In the genomic region with DNA sequence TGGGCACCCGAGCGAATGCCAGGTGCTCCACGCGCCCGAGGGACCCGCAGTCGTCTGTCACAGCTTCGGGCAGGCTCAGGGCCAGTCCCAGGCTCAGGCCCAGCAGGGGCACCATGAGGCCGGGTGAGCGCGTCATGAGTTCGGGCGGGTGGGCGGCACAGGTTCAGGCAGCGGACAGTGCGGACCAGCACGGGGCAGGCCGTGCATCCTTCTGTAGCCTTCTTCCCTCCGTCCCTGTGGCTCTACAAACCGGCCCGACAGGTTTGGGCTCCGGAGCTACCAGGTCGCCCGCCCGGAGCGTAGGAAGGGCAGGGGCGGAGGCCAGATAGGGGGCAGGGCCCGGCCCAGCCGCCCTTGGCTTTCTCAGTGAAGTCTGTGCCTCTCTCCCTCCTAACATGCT, we compare ENCODE assay signal across 10 mouse cellular contexts. TPM values are rescaled to one million over a fixed set of nuclear protein-coding genes. Genes with fewer than 3 reads are reported as not detected.
DNase-seq lines count a peak whose midpoint lies in the region; ATAC-seq and TF ChIP-seq lines count a peak whose summit lies in the region.
"Had no signal": no experiment of that assay in that cellular context is flagged by ENCODE, and none has a peak within 500 bp of the region (broad histone marks: within the 10 kb centered on the region; RNA-seq: fewer than 3 reads in every experiment).

A gene (minus strand): TSS at position 283 of the 400 bp plus-strand sequence.

- no peaks in the 10 kb centered on the region for H3K36me3 ChIP-seq in heart, embryonic 11.5 days (ENCODE audit: control insufficient read depth, insufficient read depth, low read length)
- no peaks in the 10 kb centered on the region for H3K36me3 ChIP-seq in forebrain, embryonic 11.5 days (ENCODE audit: control insufficient read depth, insufficient read depth, low read length)
- H3K36me3 ChIP-seq in kidney, postnatal 0 days (ENCODE audit: insufficient read depth, low read length), result no peaks in the 10 kb centered on the region
- H3K36me3 ChIP-seq in midbrain, embryonic 14.5 days (ENCODE audit: control insufficient read depth, insufficient read depth, low read length), result no peaks in the 10 kb centered on the region

- DNase-seq in heart, adult 18-20 months, result no peak
- DNase-seq in forebrain, embryonic 11.5 days (ENCODE audit: low spot score), result no peak
- DNase-seq in kidney, postnatal 0 days (ENCODE audit: low spot score), result peak; percentile 31
- DNase-seq in midbrain, embryonic 14.5 days, result no peak
- no peak for DNase-seq in adrenal gland, adult (ENCODE audit: inconsistent age in 2 of 2, low spot score in 1 of 2)
- DNase-seq in retina, embryonic 14.5 days (ENCODE audit: low spot score), result no peak
- no peak for DNase-seq in adrenal gland, postnatal 25 days

- peaks cover 73% of the 10 kb centered on the region for H3K27me3 ChIP-seq in heart, embryonic 11.5 days (ENCODE audit: control insufficient read depth, insufficient read depth, low read length)
- peaks cover 34% of the 10 kb centered on the region for H3K27me3 ChIP-seq in forebrain, embryonic 11.5 days (ENCODE audit: control insufficient read depth, insufficient read depth, low read length)
- H3K27me3 ChIP-seq in kidney, postnatal 0 days (ENCODE audit: insufficient read depth, low read length), result peaks cover 18% of the 10 kb centered on the region
- H3K27me3 ChIP-seq in midbrain, embryonic 14.5 days (ENCODE audit: control insufficient read depth, insufficient read depth, low read length), result peaks cover 31% of the 10 kb centered on the region

- H3K4me3 ChIP-seq in heart, embryonic 11.5 days (ENCODE audit: low read depth, low read length), result 0 out of 2 replicates have a peak within 1 kb of the TSS, but pooled peaks have one; percentile 15
- H3K4me3 ChIP-seq in forebrain, embryonic 11.5 days (ENCODE audit: low read depth, low read length), result 0 out of 2 replicates have a peak within 1 kb of the TSS, but pooled peaks have one; percentile 1
- H3K4me3 ChIP-seq in kidney, postnatal 0 days (replicated peaks; ENCODE audit: low read depth, low read length), result peak within 1 kb of the TSS; percentile 5; the same call in 1 of the 2 replicates
- H3K4me3 ChIP-seq in midbrain, embryonic 14.5 days (replicated peaks; ENCODE audit: low read depth, low read length), result no peak within 1 kb of the TSS

- H3K4me2 ChIP-seq in heart, embryonic 11.5 days, result peak within 1 kb of the TSS; percentile 43
- peak within 1 kb of the TSS; percentile 31; the same call in 1 of the 2 replicates for H3K4me2 ChIP-seq in forebrain, embryonic 11.5 days (ENCODE audit: low read depth, low read length, severe bottlenecking)
- peak within 1 kb of the TSS; percentile 40 for H3K4me2 ChIP-seq in kidney, postnatal 0 days (ENCODE audit: low read length)
- H3K4me2 ChIP-seq in midbrain, embryonic 14.5 days (ENCODE audit: low read length), result 0 out of 2 replicates have a peak within 1 kb of the TSS, but pooled peaks have one; percentile 19

- H3K9ac ChIP-seq in heart, embryonic 11.5 days (ENCODE audit: low read depth, low read length), result no peak within 1 kb of the TSS
- H3K9ac ChIP-seq in forebrain, embryonic 11.5 days (ENCODE audit: low read length), result no peak within 1 kb of the TSS
- H3K9ac ChIP-seq in kidney, postnatal 0 days (ENCODE audit: low read depth, low read length), result no peak within 1 kb of the TSS
- H3K9ac ChIP-seq in midbrain, embryonic 14.5 days (replicated peaks; ENCODE audit: low read length), result no peak within 1 kb of the TSS; the same call in 1 of the 2 replicates

- H3K4me1 ChIP-seq in heart, embryonic 11.5 days (ENCODE audit: control insufficient read depth, insufficient read depth, low read length), result no peaks in the 10 kb centered on the region
- 0 out of 2 replicates have a peak, but pooled peaks cover 2% of the 10 kb centered on the region for H3K4me1 ChIP-seq in forebrain, embryonic 11.5 days (replicated peaks; ENCODE audit: control insufficient read depth, insufficient read depth, low read length)
- no peaks in the 10 kb centered on the region for H3K4me1 ChIP-seq in kidney, postnatal 0 days (replicated peaks; ENCODE audit: insufficient read depth, low read length)
- H3K4me1 ChIP-seq in midbrain, embryonic 14.5 days (ENCODE audit: control insufficient read depth, insufficient read depth, low read length), result 0 out of 2 replicates have a peak, but pooled peaks cover 3% of the 10 kb centered on the region

- no peaks in the 10 kb centered on the region for H3K9me3 ChIP-seq in heart, embryonic 11.5 days (replicated peaks; ENCODE audit: control insufficient read depth, low read length)
- H3K9me3 ChIP-seq in forebrain, embryonic 11.5 days (ENCODE audit: control insufficient read depth, low read length), result no peaks in the 10 kb centered on the region
- no peaks in the 10 kb centered on the region for H3K9me3 ChIP-seq in kidney, postnatal 0 days (replicated peaks; ENCODE audit: low read length)
- no peaks in the 10 kb centered on the region for H3K9me3 ChIP-seq in midbrain, embryonic 14.5 days (ENCODE audit: control insufficient read depth, low read length)

- WGBS in heart, embryonic 11.5 days (ENCODE audit: insufficient replicate concordance), result 5% methylated on average over 29 of the region's 29 CpGs
- WGBS in forebrain, embryonic 11.5 days, result 4% methylated on average over 29 of the region's 29 CpGs
- WGBS in kidney, postnatal 0 days, result 3% methylated on average over 29 of the region's 29 CpGs
- WGBS in midbrain, embryonic 14.5 days, result 5% methylated on average over 29 of the region's 29 CpGs

- TF ChIP-seq CTCF in kidney, postnatal 0 days (IDR thresholded peaks at IDR 0.05; ENCODE audit: low read depth), result no peak

- no peak within 1 kb of the TSS for H3K27ac ChIP-seq in heart, embryonic 11.5 days (ENCODE audit: low read depth, low read length)
- H3K27ac ChIP-seq in forebrain, embryonic 11.5 days (ENCODE audit: low read depth, low read length), result no peak within 1 kb of the TSS
- H3K27ac ChIP-seq in kidney, postnatal 0 days, result no peak within 1 kb of the TSS
- no peak within 1 kb of the TSS for H3K27ac ChIP-seq in midbrain, embryonic 14.5 days (replicated peaks; ENCODE audit: low read depth, low read length)

- no peak for ATAC-seq in heart, embryonic 11.5 days (replicated peaks; ENCODE audit: insufficient number of reproducible peaks, low FRiP score, low TSS enrichment)
- ATAC-seq in forebrain, embryonic 11.5 days (replicated peaks; ENCODE audit: low FRiP score), result no peak
- peak; percentile 71 for ATAC-seq in kidney, postnatal 0 days (replicated peaks; ENCODE audit: low FRiP score, low read depth)
- ATAC-seq in midbrain, embryonic 14.5 days (ENCODE audit: low FRiP score, low TSS enrichment), result no peak

RNA-seq across cellular contexts. Expression of the gene that starts here (rescaled TPM):
- 0.39 TPM in 1 of 2 replicates, not detected in the other for polyA plus RNA-seq in heart, embryonic 11.5 days (2014; fragmentation: Nextera tagmentation; extraction: Ambion mirVana)
- under 1 TPM; 0.12 to 0.21 TPM for total RNA-seq in heart, adult 18-20 months (2021)
- polyA plus RNA-seq in forebrain, embryonic 11.5 days (2014; fragmentation: Nextera tagmentation; extraction: Ambion mirVana), result 0.48 and 0.63 TPM in 2 replicates
- polyA plus RNA-seq in kidney, postnatal 0 days (2015; fragmentation: Nextera tagmentation; extraction: Ambion mirVana), result 2.2 and 2.4 TPM in 2 replicates
- polyA plus RNA-seq in midbrain, embryonic 14.5 days (2014; fragmentation: Nextera tagmentation; extraction: Ambion mirVana), result not detected in 2 replicates
- total RNA-seq in adrenal gland, postnatal 25 days (2021), result 0.18 TPM in 1 of 2 replicates, not detected in the other
- total RNA-seq: neutrophil, adult 5-6 weeks had no signal
- polyA plus RNA-seq: C2C12 had no signal
